Mouse (Mus musculus): ENCODE measurements around the gene Arhgap35.

Gene Arhgap35

GRCm38 (mm10) chr7:16519310-16519709 lies 95.5 kb downstream of the Arhgap35 start:
- no peak for DNase-seq (ENCODE audit: low spot score in 2 of 2)

- no peak for DNase-seq (ENCODE audit: low spot score in 2 of 2)
These were observed 97.6 kb downstream of the Arhgap35 start for GRCm38 (mm10) chr7:16517198-16517597.

GRCm38 (mm10) chr7:16507284-16507683 lies 107.5 kb downstream of the Arhgap35 start:
- peak; percentile 35 to 37 for DNase-seq (ENCODE audit: low spot score in 2 of 2)

GRCm38 (mm10) chr7:16505226-16505593 lies 109.6 kb downstream of the Arhgap35 start:
- DNase-seq (ENCODE audit: low spot score in 2 of 2), result no peak

GRCm38 (mm10) chr7:16504573-16505225 lies 110.1 kb downstream of the Arhgap35 start:
- no peak for DNase-seq (ENCODE audit: low spot score in 2 of 2)

GRCm38 (mm10) chr7:16501571-16501970 lies 113.2 kb downstream of the Arhgap35 start:
- DNase-seq (ENCODE audit: low spot score in 2 of 2), result no peak

GRCm38 (mm10) chr7:16499671-16500104 lies 115.1 kb downstream of the Arhgap35 start:
- peak in 1 of 2 experiments; percentile 16 for DNase-seq (ENCODE audit: low spot score in 2 of 2)

GRCm38 (mm10) chr7:16496260-16496659 lies 118.5 kb downstream of the Arhgap35 start:
- DNase-seq (ENCODE audit: low spot score in 2 of 2), result no peak

GRCm38 (mm10) chr7:16493361-16493760 lies 121.4 kb downstream of the Arhgap35 start:
- DNase-seq (ENCODE audit: low spot score in 2 of 2), result peak; percentile 54 to 55

- DNase-seq (ENCODE audit: low spot score in 2 of 2), result peak in 1 of 2 experiments; percentile 55
These were observed 122.6 kb downstream of the Arhgap35 start for GRCm38 (mm10) chr7:16492211-16492610.

GRCm38 (mm10) chr7:16491759-16492158 lies 123.0 kb downstream of the Arhgap35 start:
- peak; percentile 57 to 59 for DNase-seq (ENCODE audit: low spot score in 2 of 2)

- DNase-seq (ENCODE audit: low spot score in 2 of 2), result no peak
These were observed 124.8 kb downstream of the Arhgap35 start for GRCm38 (mm10) chr7:16489948-16490347.

- no peak for DNase-seq (ENCODE audit: low spot score in 2 of 2)
These were observed 126.0 kb downstream of the Arhgap35 start for GRCm38 (mm10) chr7:16488816-16489215.

- DNase-seq (ENCODE audit: low spot score in 2 of 2), result no peak
These were observed 137.2 kb downstream of the Arhgap35 start, which contains the start of gene Npas1 for GRCm38 (mm10) chr7:16477628-16478027. TSS of gene Npas1 (minus strand) at chr7:16477728.

- no peak for DNase-seq (ENCODE audit: low spot score in 2 of 2)
These were observed 138.2 kb downstream of the Arhgap35 start for GRCm38 (mm10) chr7:16476600-16476989.

- no peak for DNase-seq (ENCODE audit: low spot score in 2 of 2)
These were observed 138.8 kb downstream of the Arhgap35 start for GRCm38 (mm10) chr7:16475764-16476599.

GRCm38 (mm10) chr7:16475321-16475720 lies 139.5 kb downstream of the Arhgap35 start:
- no peak for DNase-seq (ENCODE audit: low spot score in 2 of 2)

GRCm38 (mm10) chr7:16474445-16474844 lies 140.3 kb downstream of the Arhgap35 start:
- no peak for DNase-seq (ENCODE audit: low spot score in 2 of 2)

- DNase-seq (ENCODE audit: low spot score in 2 of 2), result no peak
These were observed 140.9 kb downstream of the Arhgap35 start for GRCm38 (mm10) chr7:16473847-16474246.

GRCm38 (mm10) chr7:16472116-16472709 lies 142.6 kb downstream of the Arhgap35 start:
- DNase-seq (ENCODE audit: low spot score in 2 of 2), result no peak

GRCm38 (mm10) chr7:16471549-16471948 lies 143.2 kb downstream of the Arhgap35 start:
- DNase-seq (ENCODE audit: low spot score in 2 of 2), result no peak

- no peak for DNase-seq (ENCODE audit: low spot score in 2 of 2)
These were observed 146.7 kb downstream of the Arhgap35 start for GRCm38 (mm10) chr7:16468115-16468514.

Measured in right cerebral cortex, adult 2 months (tissue).